Mouse (Mus musculus) CH12.LX (cell line): Measurements from ENCODE around the gene Hspa1l. TPM values are rescaled to one million over a fixed set of nuclear protein-coding genes. Genes with fewer than 3 reads are reported as not detected.

ENCODE experiments used
- DNase-seq: peaks from one replicate; pipeline ENCODE4 v3.0.0-alpha.2; 2013; ENCODE audit errors: extremely low read depth
- H3K27ac ChIP-seq: 2 replicates; pipeline ENCODE4 v1.5.1; 2012; ENCODE audit warnings: low read depth, mild to moderate bottlenecking, control low read depth, moderate library complexity; ENCODE audit not compliant: insufficient read depth
- H3K27me3 ChIP-seq: replicated peaks from 2 replicates; pipeline ENCODE3; 2012; ENCODE audit warnings: inconsistent platforms
- H3K36me3 ChIP-seq, 2 experiments: replicated peaks in 1 of 2; 2 replicates each; pipeline versions ENCODE3 to v1.6.1; 2012; ENCODE audit warnings: inconsistent platforms in 1 of 2, low read length in 1 of 2, mild to moderate bottlenecking in 1 of 2, mixed read lengths in 1 of 2, moderate library complexity in 1 of 2; ENCODE audit not compliant: control insufficient read depth in 1 of 2, insufficient read depth in 1 of 2
- H3K4me1 ChIP-seq, 2 experiments: 2 replicates each; pipeline ENCODE4 v1.6.1; 2012; ENCODE audit warnings: inconsistent platforms in 1 of 2, moderate library complexity in 1 of 2; ENCODE audit not compliant: insufficient read depth in 2 of 2, control insufficient read depth in 1 of 2
- H3K4me2 ChIP-seq: 2 replicates; pipeline ENCODE4 v1.6.1; 2012; ENCODE audit warnings: low read depth, mild to moderate bottlenecking, control low read depth; ENCODE audit not compliant: poor library complexity, insufficient read depth, severe bottlenecking
- H3K4me3 ChIP-seq, 3 experiments: fragments of 150-350 bp in 1 of 3; sonication (generic) in 1 of 3; replicated peaks in 1 of 3; 2 replicates each; pipeline versions ENCODE3 to v1.5.1; 2011 to 2012; ENCODE audit warnings: low read depth in 2 of 3, low read length in 2 of 3, mild to moderate bottlenecking in 2 of 3, moderate library complexity in 2 of 3, control low read depth in 1 of 3, improper control_type of control experiment in 1 of 3, inconsistent platforms in 1 of 3, mixed read lengths in 1 of 3; ENCODE audit not compliant: poor library complexity in 1 of 3
- H3K79me2 ChIP-seq: replicated peaks from 2 replicates; pipeline ENCODE4 v1.6.1; 2012; ENCODE audit warnings: mild to moderate bottlenecking, moderate library complexity; ENCODE audit not compliant: control insufficient read depth, poor library complexity, insufficient read depth, severe bottlenecking; ENCODE audit errors: extremely low read depth
- H3K9ac ChIP-seq: 2 replicates; pipeline ENCODE4 v1.6.1; 2012; ENCODE audit warnings: low read depth, mild to moderate bottlenecking, control low read depth, moderate library complexity; ENCODE audit not compliant: insufficient read depth
- H3K9me3 ChIP-seq: replicated peaks from 2 replicates; pipeline ENCODE3; 2012; ENCODE audit warnings: low read length, inconsistent platforms, mixed read lengths
- BHLHE40 ChIP-seq: IDR thresholded peaks from 2 replicates; pipeline ENCODE4 v1.6.1; 2011; ENCODE audit warnings: mild to moderate bottlenecking, low read depth, low read length, improper control_type of control experiment
- CHD2 ChIP-seq: IDR thresholded peaks from 2 replicates; pipeline ENCODE4 v1.6.1; 2011; ENCODE audit warnings: low read length, improper control_type of control experiment
- CTCF ChIP-seq, 2 experiments: IDR thresholded peaks in 1 of 2; conservative IDR thresholded peaks in 1 of 2; 2 replicates each; pipeline ENCODE4 v1.5.1; 2011 to 2012; ENCODE audit warnings: low read depth in 2 of 2, low read length in 2 of 2, improper control_type of control experiment in 1 of 2, inconsistent platforms in 1 of 2, mild to moderate bottlenecking in 1 of 2, moderate library complexity in 1 of 2
- ELF1 ChIP-seq: IDR thresholded peaks from 2 replicates; pipeline ENCODE4 v1.6.1; 2014; ENCODE audit warnings: low read depth, mild to moderate bottlenecking, inconsistent platforms, low read length, improper control_type of control experiment
- HCFC1 ChIP-seq: IDR thresholded peaks from 2 replicates; pipeline ENCODE4 v1.6.1; 2012; ENCODE audit warnings: low read depth, mild to moderate bottlenecking, inconsistent platforms, low read length, improper control_type of control experiment
- JUN ChIP-seq: IDR thresholded peaks from 2 replicates; pipeline ENCODE4 v1.6.1; 2011; ENCODE audit warnings: low read depth, mild to moderate bottlenecking, low read length, improper control_type of control experiment, moderate library complexity; ENCODE audit not compliant: insufficient read depth
- JUND ChIP-seq: conservative IDR thresholded peaks from 2 replicates; pipeline ENCODE4 v1.6.1; 2011; ENCODE audit warnings: low read depth, low read length, improper control_type of control experiment
- KAT2A ChIP-seq: IDR thresholded peaks from 2 replicates; pipeline ENCODE4 v1.6.1; 2012; ENCODE audit warnings: low read length, improper control_type of control experiment, inconsistent platforms; ENCODE audit not compliant: insufficient replicate concordance
- MEF2A ChIP-seq: IDR thresholded peaks from 2 replicates; pipeline ENCODE4 v1.6.1; 2014; ENCODE audit warnings: low read depth, mild to moderate bottlenecking, inconsistent platforms, low read length, improper control_type of control experiment, borderline replicate concordance
- MXI1 ChIP-seq: IDR thresholded peaks from 2 replicates; pipeline ENCODE4 v1.6.1; 2011; ENCODE audit warnings: mild to moderate bottlenecking, low read depth, low read length, improper control_type of control experiment
- MYC ChIP-seq: IDR thresholded peaks from 2 replicates; pipeline ENCODE4 v1.6.1; 2011; ENCODE audit warnings: low read depth, mild to moderate bottlenecking, improper control_type of control experiment, low read length
- NELFE ChIP-seq: IDR thresholded peaks from 2 replicates; pipeline ENCODE4 v1.6.1; 2011; ENCODE audit warnings: low read depth, low read length, improper control_type of control experiment
- NRF1 ChIP-seq: IDR thresholded peaks from 2 replicates; pipeline ENCODE4 v1.6.1; 2014; ENCODE audit warnings: low read depth, mild to moderate bottlenecking, inconsistent platforms, low read length, improper control_type of control experiment, moderate library complexity
- PAX5 ChIP-seq: IDR thresholded peaks from 2 replicates; pipeline ENCODE4 v1.6.1; 2012; ENCODE audit warnings: low read length, inconsistent platforms, mixed read lengths
- POLR2A ChIP-seq: IDR thresholded peaks from 2 replicates; pipeline ENCODE4 v1.6.1; 2011; ENCODE audit warnings: low read depth, mild to moderate bottlenecking, improper control_type of control experiment, low read length
- POLR2AphosphoS2 ChIP-seq: IDR thresholded peaks from 2 replicates; pipeline ENCODE4 v1.6.1; 2011; ENCODE audit warnings: low read depth, low read length, improper control_type of control experiment
- RAD21 ChIP-seq: IDR thresholded peaks from 2 replicates; pipeline ENCODE4 v1.6.1; 2011; ENCODE audit warnings: low read depth, mild to moderate bottlenecking, low read length, improper control_type of control experiment, moderate library complexity
- RCOR1 ChIP-seq: conservative IDR thresholded peaks from 2 replicates; pipeline ENCODE4 v1.6.1; 2012; ENCODE audit warnings: low read depth, mild to moderate bottlenecking, inconsistent platforms, low read length, improper control_type of control experiment
- SMC3 ChIP-seq: IDR thresholded peaks from 2 replicates; pipeline ENCODE4 v1.6.1; 2011; ENCODE audit warnings: low read depth, low read length, improper control_type of control experiment
- TBP ChIP-seq: conservative IDR thresholded peaks from 2 replicates; pipeline ENCODE4 v1.6.1; 2011; ENCODE audit warnings: low read depth, low read length, improper control_type of control experiment
- TCF12 ChIP-seq: IDR thresholded peaks from 2 replicates; pipeline ENCODE4 v1.6.1; 2014; ENCODE audit warnings: low read depth, mild to moderate bottlenecking, inconsistent platforms, low read length, improper control_type of control experiment
- UBTF ChIP-seq: IDR thresholded peaks from 2 replicates; pipeline ENCODE4 v1.6.1; 2012; ENCODE audit warnings: low read depth, mild to moderate bottlenecking, inconsistent platforms, low read length, improper control_type of control experiment, moderate library complexity
- USF1 ChIP-seq: IDR thresholded peaks from 2 replicates; pipeline ENCODE4 v1.6.1; 2014; ENCODE audit warnings: low read depth, mild to moderate bottlenecking, inconsistent platforms, low read length, improper control_type of control experiment
- USF2 ChIP-seq: conservative IDR thresholded peaks from 2 replicates; pipeline ENCODE4 v1.6.1; 2011; ENCODE audit warnings: low read depth, low read length, improper control_type of control experiment
- ZKSCAN1 ChIP-seq: IDR thresholded peaks from 2 replicates; pipeline ENCODE4 v1.6.1; 2012; ENCODE audit warnings: low read depth, inconsistent platforms, low read length, improper control_type of control experiment, borderline replicate concordance
- ZMIZ1 ChIP-seq: IDR thresholded peaks from 2 replicates; pipeline ENCODE4 v1.6.1; 2012; ENCODE audit warnings: low read depth, mild to moderate bottlenecking, inconsistent platforms, low read length, improper control_type of control experiment
- ZNF384 ChIP-seq: IDR thresholded peaks from 2 replicates; pipeline ENCODE4 v1.6.1; 2012; ENCODE audit warnings: low read depth, low read length, improper control_type of control experiment, inconsistent platforms
- dilution Hi-C: fragments of 300-500 bp; cut with MboI; formaldehyde crosslinking; loops from 2 replicates; pipeline ENCODE4 v1.14.3; 2020; ENCODE audit warnings: low sequenced_read_pairs; ENCODE audit not compliant: extremely low pct_unique_long_range_greater_than_20kb, extremely low pct_ligation_motif_present
- in situ Hi-C: fragments of 300-500 bp; cut with MboI; formaldehyde crosslinking; loops from 3 replicates; pipeline ENCODE4 v1.14.3; 2019; ENCODE audit warnings: low sequenced_read_pairs, low pct_ligation_motif_present, low pct_unique_long_range_greater_than_20kb, mixed read lengths
- polyA plus RNA-seq: library from polyadenylated mRNA; unstranded; fragments of >175 nt; gene quantifications from 2 replicates; pipeline ENCODE4 v1.2.1, GENCODE M21; 2012; ENCODE audit warnings: low read depth; ENCODE audit not compliant: insufficient read length
- total RNA-seq, 2 experiments: library from RNA; depleted of rRNA; stranded (reverse); fragments of 300-350 nt in 1 of 2; fragments of >200 nt in 1 of 2; gene quantifications; 2 replicates each; pipeline ENCODE4 v1.2.3; 2012 to 2014

The Hspa1l gene
- total and polyA plus RNA-seq, 3 experiments = 0.30 to 1.4 TPM; not detected in 1

- no peak; a peak in 1 of 4 replicates for TF ChIP-seq CTCF (conservative IDR thresholded peaks at IDR 0.05 in 1 of 2, IDR thresholded peaks at IDR 0.05 in 1 of 2; ENCODE audit: low read depth in 2 of 2, low read length in 2 of 2)
- no peak for TF ChIP-seq CHD2
- peak; percentile 81 for TF ChIP-seq TBP
- TF ChIP-seq USF1 = no peak
- TF ChIP-seq ZNF384 = no peak
- no peak for TF ChIP-seq SMC3
- no peak for TF ChIP-seq RCOR1
- no peak for TF ChIP-seq NRF1
- TF ChIP-seq PAX5 = no peak
- no peak for TF ChIP-seq UBTF
- TF ChIP-seq RAD21 = no peak; the same call in 1 of the 2 replicates
- TF ChIP-seq ZKSCAN1 = no peak
- no peak for TF ChIP-seq MXI1
- TF ChIP-seq HCFC1 = no peak
- TF ChIP-seq POLR2AphosphoS2 = no peak
- TF ChIP-seq MYC = 0 out of 2 replicates have a peak, but pooled peaks have one; percentile 8
Measured at GRCm38 (mm10) chr17:35027277-35028068, 55.0 kb downstream of the Hspa1l start, which contains the start of gene Sapcd1 (continued).

DNA sequence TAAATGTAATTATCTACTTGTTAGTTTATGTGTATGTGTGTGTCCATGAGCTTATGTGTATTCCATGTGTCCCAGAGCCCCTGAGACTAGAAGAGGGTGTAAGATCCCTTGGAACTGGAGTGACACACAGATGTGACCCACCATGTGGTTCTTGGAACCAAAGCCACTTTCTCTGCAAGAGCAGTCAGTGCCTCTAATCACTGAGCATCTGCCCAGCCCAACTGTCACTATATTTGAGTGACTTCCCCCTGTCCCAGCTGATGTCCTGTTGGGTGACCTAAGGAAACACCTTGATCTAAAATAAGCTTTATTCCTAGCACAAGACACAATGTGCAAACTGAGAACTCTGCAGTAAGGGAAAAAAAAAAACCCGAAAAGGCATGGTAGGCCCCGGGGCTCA lies 55.8 kb downstream of the Hspa1l start:
- H3K4me1 ChIP-seq = peaks cover 20 to 78% of the 10 kb centered on the region in 2 experiments
- 0 out of 2 replicates have a peak overlapping the region, but pooled peaks have one; percentile 14 for H3K4me2 ChIP-seq
- peaks cover 4 to 54% of the 10 kb centered on the region in 2 experiments for H3K36me3 ChIP-seq
- TF ChIP-seq USF2 = no peak
- TF ChIP-seq TCF12 = no peak
- TF ChIP-seq POLR2A = no peak
- TF ChIP-seq RCOR1 = no peak
- no peak for TF ChIP-seq RAD21
- TF ChIP-seq JUN = no peak
- no peak for TF ChIP-seq CHD2
- TF ChIP-seq USF1 = no peak
- no peak for TF ChIP-seq NELFE
- TF ChIP-seq BHLHE40 = no peak
- no peak for TF ChIP-seq KAT2A
- no peak for TF ChIP-seq JUND
- TF ChIP-seq TBP = no peak
- no peak for TF ChIP-seq MEF2A
- TF ChIP-seq ELF1 = no peak
- no peak for TF ChIP-seq CTCF (conservative IDR thresholded peaks at IDR 0.05 in 1 of 2, IDR thresholded peaks at IDR 0.05 in 1 of 2; ENCODE audit: low read depth in 2 of 2, low read length in 2 of 2)
- no peak for TF ChIP-seq ZMIZ1
- no peak for TF ChIP-seq PAX5
- TF ChIP-seq, all 38 proteins: peak for 0
- in situ Hi-C loops (loop anchor here (10.0 kb wide), 1 partner anchor 86 kb away; the partner anchor contains the start of gene Ly6g5b), dilution Hi-C loops (no loop called here)
- Histone ChIP-seq H3K9me3 (no peaks in the 10 kb centered on the region), H3K4me3 (no peak overlapping the region), H3K27ac (peak overlapping the region; percentile 26; the same call in 1 of the 2 replicates), H3K79me2 (no peaks in the 10 kb centered on the region; the same call in none of the 2 replicates), H3K27me3 (no peaks in the 10 kb centered on the region), H3K9ac (peak overlapping the region; percentile 70; the same call in 1 of the 2 replicates)
- no peak for DNase-seq
